Mouse (Mus musculus) CH12.LX (cell line): ENCODE results near the gene Gm20431. TPM values are rescaled to one million over a fixed set of nuclear protein-coding genes. Genes with fewer than 3 reads are reported as not detected.
"Not testable (repeated sequence)": the region's sequence is repeated elsewhere in the genome, so short reads cannot be mapped to it uniquely, and the experiment has no call there.

Experiments
- DNase-seq: peaks from one replicate; pipeline ENCODE4 v3.0.0-alpha.2; 2013; ENCODE audit errors: extremely low read depth
- H3K27ac ChIP-seq: 2 replicates; pipeline ENCODE4 v1.5.1; 2012; ENCODE audit warnings: low read depth, mild to moderate bottlenecking, control low read depth, moderate library complexity; ENCODE audit not compliant: insufficient read depth
- H3K27me3 ChIP-seq: replicated peaks from 2 replicates; pipeline ENCODE3; 2012; ENCODE audit warnings: inconsistent platforms
- H3K36me3 ChIP-seq, 2 experiments: replicated peaks in 1 of 2; 2 replicates each; pipeline versions ENCODE3 to v1.6.1; 2012; ENCODE audit warnings: inconsistent platforms in 1 of 2, low read length in 1 of 2, mild to moderate bottlenecking in 1 of 2, mixed read lengths in 1 of 2, moderate library complexity in 1 of 2; ENCODE audit not compliant: control insufficient read depth in 1 of 2, insufficient read depth in 1 of 2
- H3K4me1 ChIP-seq, 2 experiments: 2 replicates each; pipeline ENCODE4 v1.6.1; 2012; ENCODE audit warnings: inconsistent platforms in 1 of 2, moderate library complexity in 1 of 2; ENCODE audit not compliant: insufficient read depth in 2 of 2, control insufficient read depth in 1 of 2
- H3K4me2 ChIP-seq: 2 replicates; pipeline ENCODE4 v1.6.1; 2012; ENCODE audit warnings: low read depth, mild to moderate bottlenecking, control low read depth; ENCODE audit not compliant: poor library complexity, insufficient read depth, severe bottlenecking
- H3K4me3 ChIP-seq, 3 experiments: fragments of 150-350 bp in 1 of 3; sonication (generic) in 1 of 3; replicated peaks in 1 of 3; 2 replicates each; pipeline versions ENCODE3 to v1.5.1; 2011 to 2012; ENCODE audit warnings: low read depth in 2 of 3, low read length in 2 of 3, mild to moderate bottlenecking in 2 of 3, moderate library complexity in 2 of 3, control low read depth in 1 of 3, improper control_type of control experiment in 1 of 3, inconsistent platforms in 1 of 3, mixed read lengths in 1 of 3; ENCODE audit not compliant: poor library complexity in 1 of 3
- H3K79me2 ChIP-seq: replicated peaks from 2 replicates; pipeline ENCODE4 v1.6.1; 2012; ENCODE audit warnings: mild to moderate bottlenecking, moderate library complexity; ENCODE audit not compliant: control insufficient read depth, poor library complexity, insufficient read depth, severe bottlenecking; ENCODE audit errors: extremely low read depth
- H3K9ac ChIP-seq: 2 replicates; pipeline ENCODE4 v1.6.1; 2012; ENCODE audit warnings: low read depth, mild to moderate bottlenecking, control low read depth, moderate library complexity; ENCODE audit not compliant: insufficient read depth
- H3K9me3 ChIP-seq: replicated peaks from 2 replicates; pipeline ENCODE3; 2012; ENCODE audit warnings: low read length, inconsistent platforms, mixed read lengths
- CHD1 ChIP-seq: IDR thresholded peaks from 2 replicates; pipeline ENCODE4 v1.6.1; 2012; ENCODE audit warnings: low read depth, low read length, improper control_type of control experiment, inconsistent platforms
- CHD2 ChIP-seq: IDR thresholded peaks from 2 replicates; pipeline ENCODE4 v1.6.1; 2011; ENCODE audit warnings: low read length, improper control_type of control experiment
- CTCF ChIP-seq, 2 experiments: IDR thresholded peaks in 1 of 2; conservative IDR thresholded peaks in 1 of 2; 2 replicates each; pipeline ENCODE4 v1.5.1; 2011 to 2012; ENCODE audit warnings: low read depth in 2 of 2, low read length in 2 of 2, improper control_type of control experiment in 1 of 2, inconsistent platforms in 1 of 2, mild to moderate bottlenecking in 1 of 2, moderate library complexity in 1 of 2
- ELF1 ChIP-seq: IDR thresholded peaks from 2 replicates; pipeline ENCODE4 v1.6.1; 2014; ENCODE audit warnings: low read depth, mild to moderate bottlenecking, inconsistent platforms, low read length, improper control_type of control experiment
- EP300 ChIP-seq: IDR thresholded peaks from 2 replicates; pipeline ENCODE4 v1.6.1; 2011; ENCODE audit warnings: low read length, improper control_type of control experiment
- GABPA ChIP-seq: IDR thresholded peaks from 2 replicates; pipeline ENCODE4 v1.6.1; 2012; ENCODE audit warnings: low read depth, low read length, improper control_type of control experiment, inconsistent platforms; ENCODE audit not compliant: insufficient replicate concordance
- HCFC1 ChIP-seq: IDR thresholded peaks from 2 replicates; pipeline ENCODE4 v1.6.1; 2012; ENCODE audit warnings: low read depth, mild to moderate bottlenecking, inconsistent platforms, low read length, improper control_type of control experiment
- JUND ChIP-seq: conservative IDR thresholded peaks from 2 replicates; pipeline ENCODE4 v1.6.1; 2011; ENCODE audit warnings: low read depth, low read length, improper control_type of control experiment
- MAX ChIP-seq: IDR thresholded peaks from 2 replicates; pipeline ENCODE4 v1.6.1; 2011; ENCODE audit warnings: low read length, improper control_type of control experiment
- MAZ ChIP-seq: IDR thresholded peaks from 2 replicates; pipeline ENCODE4 v1.6.1; 2012; ENCODE audit warnings: low read depth, mild to moderate bottlenecking, inconsistent platforms, low read length, improper control_type of control experiment, moderate library complexity
- MXI1 ChIP-seq: IDR thresholded peaks from 2 replicates; pipeline ENCODE4 v1.6.1; 2011; ENCODE audit warnings: mild to moderate bottlenecking, low read depth, low read length, improper control_type of control experiment
- MYC ChIP-seq: IDR thresholded peaks from 2 replicates; pipeline ENCODE4 v1.6.1; 2011; ENCODE audit warnings: low read depth, mild to moderate bottlenecking, improper control_type of control experiment, low read length
- NELFE ChIP-seq: IDR thresholded peaks from 2 replicates; pipeline ENCODE4 v1.6.1; 2011; ENCODE audit warnings: low read depth, low read length, improper control_type of control experiment
- PAX5 ChIP-seq: IDR thresholded peaks from 2 replicates; pipeline ENCODE4 v1.6.1; 2012; ENCODE audit warnings: low read length, inconsistent platforms, mixed read lengths
- POLR2A ChIP-seq: IDR thresholded peaks from 2 replicates; pipeline ENCODE4 v1.6.1; 2011; ENCODE audit warnings: low read depth, mild to moderate bottlenecking, improper control_type of control experiment, low read length
- SMC3 ChIP-seq: IDR thresholded peaks from 2 replicates; pipeline ENCODE4 v1.6.1; 2011; ENCODE audit warnings: low read depth, low read length, improper control_type of control experiment
- TBP ChIP-seq: conservative IDR thresholded peaks from 2 replicates; pipeline ENCODE4 v1.6.1; 2011; ENCODE audit warnings: low read depth, low read length, improper control_type of control experiment
- TCF12 ChIP-seq: IDR thresholded peaks from 2 replicates; pipeline ENCODE4 v1.6.1; 2014; ENCODE audit warnings: low read depth, mild to moderate bottlenecking, inconsistent platforms, low read length, improper control_type of control experiment
- ZC3H11A ChIP-seq: IDR thresholded peaks from 2 replicates; pipeline ENCODE4 v1.6.1; 2012; ENCODE audit warnings: low read depth, mild to moderate bottlenecking, inconsistent platforms, low read length, improper control_type of control experiment
- ZKSCAN1 ChIP-seq: IDR thresholded peaks from 2 replicates; pipeline ENCODE4 v1.6.1; 2012; ENCODE audit warnings: low read depth, inconsistent platforms, low read length, improper control_type of control experiment, borderline replicate concordance
- ZNF384 ChIP-seq: IDR thresholded peaks from 2 replicates; pipeline ENCODE4 v1.6.1; 2012; ENCODE audit warnings: low read depth, low read length, improper control_type of control experiment, inconsistent platforms
- dilution Hi-C: fragments of 300-500 bp; cut with MboI; formaldehyde crosslinking; loops from 2 replicates; pipeline ENCODE4 v1.14.3; 2020; ENCODE audit warnings: low sequenced_read_pairs; ENCODE audit not compliant: extremely low pct_unique_long_range_greater_than_20kb, extremely low pct_ligation_motif_present
- in situ Hi-C: fragments of 300-500 bp; cut with MboI; formaldehyde crosslinking; loops from 3 replicates; pipeline ENCODE4 v1.14.3; 2019; ENCODE audit warnings: low sequenced_read_pairs, low pct_ligation_motif_present, low pct_unique_long_range_greater_than_20kb, mixed read lengths
- polyA plus RNA-seq: library from polyadenylated mRNA; unstranded; fragments of >175 nt; gene quantifications from 2 replicates; pipeline ENCODE4 v1.2.1, GENCODE M21; 2012; ENCODE audit warnings: low read depth; ENCODE audit not compliant: insufficient read length
- total RNA-seq, 2 experiments: library from RNA; depleted of rRNA; stranded (reverse); fragments of 300-350 nt in 1 of 2; fragments of >200 nt in 1 of 2; gene quantifications; 2 replicates each; pipeline ENCODE4 v1.2.3; 2012 to 2014

The Gm20431 gene
- total and polyA plus RNA-seq, 3 experiments, result 2.4 to 15.0 TPM; not detected in 1

- TF ChIP-seq TBP, result no peak
- peak; percentile 10 for TF ChIP-seq SMC3
- TF ChIP-seq CHD2, result peak; percentile 57; the same call in 1 of the 2 replicates
- peak; percentile 45; the same call in 1 of the 2 replicates for TF ChIP-seq ELF1
- no peak for TF ChIP-seq ZC3H11A
- peak; percentile 76; the same call in 1 of the 2 replicates for TF ChIP-seq MAX
- peak; percentile 85 for TF ChIP-seq EP300
- TF ChIP-seq MYC, result peak; percentile 90
- peak; percentile 88 for TF ChIP-seq MXI1
- peak in 1 of 2 experiments; percentile 47; a peak in 2 of 4 replicates for TF ChIP-seq CTCF (conservative IDR thresholded peaks at IDR 0.05 in 1 of 2, IDR thresholded peaks at IDR 0.05 in 1 of 2; ENCODE audit: low read depth in 2 of 2, low read length in 2 of 2)
- no peak for TF ChIP-seq ZKSCAN1
- peak; percentile 75 for TF ChIP-seq JUND
- no peak for TF ChIP-seq POLR2A
- no peak for TF ChIP-seq GABPA
- peak; percentile 77 for TF ChIP-seq MAZ
- no peak for TF ChIP-seq HCFC1
- TF ChIP-seq TCF12, result peak; percentile 86
- TF ChIP-seq CHD1, result no peak
Measured at GRCm38 (mm10) chr2:167649290-167650032, 11.8 kb downstream of the Gm20431 start (continued).

GRCm38 (mm10) chr2:167646411-167646810, 14.9 kb downstream of the Gm20431 start:
- no peaks in the 10 kb centered on the region for H3K79me2 ChIP-seq
- peaks cover 36 to 73% of the 10 kb centered on the region in 2 experiments for H3K36me3 ChIP-seq
- no peaks in the 10 kb centered on the region for H3K9me3 ChIP-seq
- no peak overlapping the region for H3K27ac ChIP-seq
- peaks cover 31 to 36% of the 10 kb centered on the region in 2 experiments for H3K4me1 ChIP-seq
- dilution Hi-C loops, result no loop called here
- H3K27me3 ChIP-seq, result no peaks in the 10 kb centered on the region
- TF ChIP-seq ZNF384 (no peak), MAX (no peak), POLR2A (no peak), CHD1 (no peak), GABPA (no peak), MYC (no peak), NELFE (no peak), TCF12 (no peak), PAX5 (no peak), ZC3H11A (no peak), JUND (no peak)
- TF ChIP-seq, all 38 proteins: peak for 0
- in situ Hi-C loops, result no loop called here
- Histone ChIP-seq H3K9ac (no peak overlapping the region), H3K4me2 (no peak overlapping the region), H3K4me3 (no peak overlapping the region)
- DNase-seq, result no peak

- H3K4me3 ChIP-seq, DNase-seq, H3K9me3 ChIP-seq, dilution Hi-C loops, H3K79me2 ChIP-seq, H3K27me3 ChIP-seq, H3K27ac ChIP-seq, H3K9ac ChIP-seq, H3K4me2 ChIP-seq: not testable (repeated sequence)
- Histone ChIP-seq H3K4me1 (peaks cover 12 to 14% of the 10 kb centered on the region in 2 experiments), H3K36me3 (peaks cover 32 to 57% of the 10 kb centered on the region in 2 experiments)
- in situ Hi-C loops, result loop anchor here (5.0 kb wide), 1 partner anchor 34 kb away; no protein-coding TSS in a partner anchor
Measured at GRCm38 (mm10) chr2:167643356-167644052, 17.8 kb downstream of the Gm20431 start.
